Mouse (Mus musculus) thymus, adult 2 months (tissue): ENCODE data around the gene Rec114. TPM values are rescaled to one million over a fixed set of nuclear protein-coding genes. Genes with fewer than 3 reads are reported as not detected.

Experiments used
- DNase-seq: peaks from one replicate; pipeline ENCODE4 v3.0.0; 2021
- H3K27ac ChIP-seq: fragments of 200-500 bp; 2 replicates; pipeline ENCODE4 v1.5.1; 2012; ENCODE audit warnings: low read length, control low read depth; ENCODE audit not compliant: control insufficient read depth, insufficient read depth
- H3K27me3 ChIP-seq: fragments of 200-500 bp; 2 replicates; pipeline ENCODE4 v1.6.1; 2012; ENCODE audit warnings: mild to moderate bottlenecking, low read length, moderate library complexity, mixed read lengths; ENCODE audit not compliant: control insufficient read depth, insufficient read depth
- H3K36me3 ChIP-seq: fragments of 200-500 bp; 2 replicates; pipeline ENCODE4 v1.6.1; 2012; ENCODE audit warnings: mild to moderate bottlenecking, low read length, moderate library complexity; ENCODE audit not compliant: control insufficient read depth, insufficient read depth
- H3K4me1 ChIP-seq: fragments of 200-500 bp; replicated peaks from 2 replicates; pipeline ENCODE4 v1.6.1; 2012; ENCODE audit warnings: low read length; ENCODE audit not compliant: control insufficient read depth, insufficient read depth
- H3K4me3 ChIP-seq: fragments of 200-500 bp; 2 replicates; pipeline ENCODE4 v1.5.1; 2012; ENCODE audit warnings: mild to moderate bottlenecking, low read length, control low read depth, moderate library complexity; ENCODE audit not compliant: control insufficient read depth, insufficient read depth
- CTCF ChIP-seq: fragments of 200-500 bp; IDR thresholded peaks from 2 replicates; pipeline ENCODE4 v1.5.1; 2012; ENCODE audit warnings: mild to moderate bottlenecking, control low read depth, low read length, moderate library complexity, borderline replicate concordance; ENCODE audit not compliant: control insufficient read depth, poor library complexity, insufficient read depth; ENCODE audit errors: extremely low read depth
- POLR2A ChIP-seq: fragments of 200-500 bp; IDR thresholded peaks from 2 replicates; pipeline ENCODE4 v1.6.1; 2012; ENCODE audit warnings: mild to moderate bottlenecking, low read length, control low read depth, moderate library complexity; ENCODE audit not compliant: control insufficient read depth, poor library complexity, insufficient read depth; ENCODE audit errors: extremely low read depth
- WGBS: fragments of 180-500 bp; shearing (Covaris S2); methylation state at CpG from one replicate; pipeline ENCODE4 v1.1.7; 2018; 5-methylcytosine and 5-hydroxymethylcytosine counted together
- polyA plus RNA-seq: library from polyadenylated mRNA; depleted of rRNA; stranded (reverse); fragments of >200 nt; gene quantifications from 2 replicates; pipeline ENCODE4 v1.2.3, GENCODE M21; 2012; rRNA removed

The Rec114 gene
- polyA plus RNA-seq, 1 experiment, result not detected

DNA sequence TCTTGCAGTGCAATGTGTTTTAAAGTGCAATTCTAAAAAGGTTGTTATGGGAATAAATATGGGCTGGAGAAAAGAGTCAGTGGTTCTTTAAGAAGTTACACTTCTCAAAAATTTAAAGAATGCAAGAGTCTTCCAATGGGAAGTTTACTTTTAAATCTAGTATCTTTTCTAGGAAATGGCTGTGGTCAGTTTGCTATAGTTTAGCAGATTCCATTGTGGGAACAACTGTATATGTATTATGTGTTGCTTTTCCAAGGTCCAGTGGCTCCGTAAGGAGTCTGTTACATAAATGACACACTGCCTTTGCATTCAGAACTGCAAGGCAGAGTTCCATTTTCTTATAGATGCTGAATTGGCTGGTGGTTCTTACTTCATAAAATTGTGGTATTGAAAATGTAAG, 120.8 kb downstream of the Rec114 start:
- TF ChIP-seq POLR2A, result no peak
- no peak for TF ChIP-seq CTCF
- Histone ChIP-seq H3K36me3 (no peaks in the 10 kb centered on the region; the same call in 1 of the 2 replicates), H3K27me3 (no peaks in the 10 kb centered on the region), H3K4me1 (peaks cover 2% of the 10 kb centered on the region; the same call in 1 of the 2 replicates), H3K4me3 (no peak overlapping the region), H3K27ac (no peak overlapping the region)
- WGBS, result 97% methylated on average over 1 of the region's 1 CpGs
- DNase-seq, result no peak

DNA sequence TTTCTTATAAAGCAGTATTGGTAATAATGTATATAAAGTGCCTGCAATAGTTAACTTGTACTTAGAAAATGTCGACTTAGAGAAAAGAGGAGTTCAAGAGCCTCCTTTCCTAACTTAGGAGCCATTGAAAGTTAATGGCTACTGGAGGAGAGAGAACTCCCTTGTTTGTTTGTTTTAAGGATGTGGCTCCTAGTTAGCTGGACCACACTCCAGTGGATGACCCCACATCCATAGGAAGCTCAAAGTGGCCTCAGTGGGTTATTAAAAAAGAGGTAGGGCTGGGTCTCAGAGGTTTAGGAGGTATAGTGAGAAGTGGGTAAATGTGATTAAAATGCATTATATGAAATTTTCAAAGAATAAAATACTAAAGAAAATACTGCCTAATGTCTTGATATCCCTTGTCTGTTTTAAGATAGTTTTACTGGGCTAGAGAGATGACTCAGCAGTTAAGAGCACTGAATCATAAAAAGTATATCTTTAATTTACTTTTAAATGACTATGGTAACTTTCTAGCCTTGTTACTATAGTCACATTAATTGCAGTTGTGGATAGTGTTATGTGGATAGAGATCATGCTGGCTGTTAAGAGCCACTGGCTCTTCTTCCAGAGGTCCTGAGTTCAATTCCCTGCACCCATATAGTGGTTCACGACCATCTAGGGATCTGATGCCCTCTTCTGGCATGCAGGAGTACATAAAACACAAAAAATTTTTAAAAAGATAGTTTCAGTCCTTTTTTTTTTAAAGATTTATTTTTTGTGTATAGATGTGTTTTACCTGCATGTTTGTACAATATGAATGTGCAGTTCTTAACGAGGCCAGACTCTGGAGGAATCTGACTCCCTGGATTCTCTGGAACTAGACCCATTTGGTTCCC, 128.5 kb downstream of the Rec114 start:
- H3K4me1 ChIP-seq, result peaks cover 2% of the 10 kb centered on the region; the same call in 1 of the 2 replicates
- no peak for DNase-seq
- H3K27ac ChIP-seq, result no peak overlapping the region
- H3K36me3 ChIP-seq, result no peaks in the 10 kb centered on the region
- 79% methylated on average over 3 of the region's 3 CpGs for WGBS
- H3K27me3 ChIP-seq, result no peaks in the 10 kb centered on the region
- no peak overlapping the region for H3K4me3 ChIP-seq
- TF ChIP-seq CTCF (no peak), POLR2A (no peak)

DNA sequence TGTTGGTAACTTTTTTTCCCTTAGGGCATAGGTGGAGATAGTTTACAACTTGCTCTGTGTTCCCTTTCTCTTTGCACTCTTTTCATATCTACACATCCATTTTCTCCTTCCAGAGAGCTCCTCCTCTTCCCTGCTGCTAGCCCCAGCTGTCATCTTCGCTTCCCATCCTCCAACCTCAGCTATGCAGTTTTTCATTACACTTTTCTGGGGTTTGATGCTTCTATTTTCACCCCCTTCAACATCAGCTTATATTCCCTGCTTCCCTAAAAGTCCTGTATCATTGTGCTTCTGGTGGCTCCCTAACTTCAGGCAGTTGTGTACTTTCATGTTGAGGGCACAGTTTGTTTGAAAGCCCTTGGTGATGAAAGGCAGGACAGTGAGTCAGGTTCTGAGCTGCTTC, 130.0 kb downstream of the Rec114 start:
- Histone ChIP-seq H3K27ac (no peak overlapping the region), H3K4me1 (peaks cover 2% of the 10 kb centered on the region; the same call in 1 of the 2 replicates), H3K4me3 (no peak overlapping the region), H3K27me3 (no peaks in the 10 kb centered on the region), H3K36me3 (no peaks in the 10 kb centered on the region)
- DNase-seq, result no peak
- WGBS, result 92% methylated on average over 1 of the region's 1 CpGs
- TF ChIP-seq POLR2A, result no peak
- TF ChIP-seq CTCF, result no peak

Other genes starting within 250 kb of the Rec114 start
- 2.3 and 2.5 TPM in 2 replicates for gene Cd276, start 188.5 kb downstream of the Rec114 start, polyA plus RNA-seq
- 282 and 309 TPM in 2 replicates for gene Nptn, start 161.7 kb downstream of the Rec114 start, polyA plus RNA-seq
- 1.0 and 1.3 TPM in 2 replicates for gene Hcn4, start 79.4 kb upstream of the Rec114 start, polyA plus RNA-seq